Mouse (Mus musculus) adrenal gland, postnatal 10 days (tissue): ENCODE results near the gene Asrgl1. TPM values are rescaled to one million over a fixed set of nuclear protein-coding genes. Genes with fewer than 3 reads are reported as not detected.
"Not testable (repeated sequence)": the region's sequence is repeated elsewhere in the genome, so short reads cannot be mapped to it uniquely, and the experiment has no call there.

Source experiments
- DNase-seq: peaks from one replicate; pipeline ENCODE4 v3.0.0; 2021; ENCODE audit warnings: mixed read lengths
- long read RNA-seq, 2 experiments: library from polyadenylated mRNA; stranded (forward); transcript quantifications; one replicate each; pipeline ENCODE4 v2.0.0; 2021
- total RNA-seq, 2 experiments: library from RNA; stranded (reverse); gene quantifications; 2 replicates each; pipeline ENCODE4 v1.2.3; 2021

The Asrgl1 gene
- 10 to 100 TPM; 18.1 TPM for total RNA-seq
- long read RNA-seq, experiment 1, full-length matches to known transcripts, result 39 of 55 reads
- long read RNA-seq, experiment 1, partial matches to known transcripts, result 15 of 55 reads
- long read RNA-seq, experiment 1, other reads (novel, unspliced or antisense), result 1 of 55 reads
- long read RNA-seq, experiment 2, full-length matches to known transcripts, result 19 of 41 reads
- long read RNA-seq, experiment 2, partial matches to known transcripts, result 18 of 41 reads
- long read RNA-seq, experiment 2, other reads (novel, unspliced or antisense), result 4 of 41 reads

DNA sequence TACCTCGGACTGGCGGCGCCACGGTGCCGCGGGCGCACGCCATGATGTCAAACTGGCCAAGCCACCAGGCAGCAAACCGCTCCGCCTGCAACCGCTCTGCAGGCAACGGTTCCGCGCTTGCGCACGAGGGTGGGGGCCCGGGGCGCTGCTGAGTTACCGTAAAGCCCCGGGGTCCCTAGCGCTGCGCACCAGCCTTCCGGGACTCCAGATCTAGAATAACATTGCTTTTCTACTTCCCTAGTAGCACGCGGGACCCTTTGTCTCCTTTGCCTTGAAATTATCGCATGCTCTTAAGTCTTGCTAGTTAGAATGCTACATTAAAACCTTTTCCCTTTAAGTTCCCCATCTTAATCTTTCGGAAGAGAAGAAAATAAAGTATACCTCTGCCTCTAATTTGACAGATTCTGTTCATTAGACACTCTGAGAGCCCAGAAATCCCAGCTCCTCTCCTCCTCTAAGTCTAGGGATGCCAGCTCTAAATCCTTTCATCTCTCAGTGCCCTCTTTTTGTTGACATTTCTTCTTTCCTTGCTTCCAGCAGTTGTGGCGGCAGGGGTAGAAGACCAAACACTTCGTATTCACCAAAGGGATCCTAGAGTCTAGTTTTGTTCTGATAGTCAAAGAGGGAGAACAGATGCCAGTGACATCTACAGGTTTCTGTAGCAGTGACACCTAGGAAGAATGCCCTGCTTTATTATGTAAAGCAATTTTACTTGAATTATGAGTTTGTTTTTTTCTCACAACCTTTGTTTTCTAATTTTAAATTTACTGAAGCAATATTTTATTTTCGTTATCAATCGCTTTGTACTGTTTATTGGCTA lies at the start of gene Asrgl1:
Asrgl1 (minus strand) TSS at position 125 of the 820 bp plus-strand sequence.
- DNase-seq, result peak; percentile 95

DNA sequence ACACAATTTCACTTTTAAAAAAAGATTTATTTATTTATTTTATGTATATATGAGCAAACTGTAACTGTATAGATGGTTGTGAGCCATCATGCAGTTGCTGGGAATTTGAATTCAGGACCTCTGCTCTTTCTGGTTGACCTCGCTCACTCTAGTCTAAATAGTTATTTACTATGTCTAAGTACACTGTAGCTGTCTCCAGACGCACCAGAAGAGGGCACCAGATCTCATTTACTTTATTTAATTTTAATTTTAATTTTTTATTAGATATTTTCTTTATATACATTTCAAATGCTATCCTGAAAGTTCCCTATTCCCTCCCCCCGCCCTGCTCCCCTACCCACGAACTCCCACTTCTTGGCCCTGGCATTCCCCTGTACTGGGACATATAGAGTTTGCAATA lies 10.8 kb upstream of the Asrgl1 start:
- no peak for DNase-seq

DNA sequence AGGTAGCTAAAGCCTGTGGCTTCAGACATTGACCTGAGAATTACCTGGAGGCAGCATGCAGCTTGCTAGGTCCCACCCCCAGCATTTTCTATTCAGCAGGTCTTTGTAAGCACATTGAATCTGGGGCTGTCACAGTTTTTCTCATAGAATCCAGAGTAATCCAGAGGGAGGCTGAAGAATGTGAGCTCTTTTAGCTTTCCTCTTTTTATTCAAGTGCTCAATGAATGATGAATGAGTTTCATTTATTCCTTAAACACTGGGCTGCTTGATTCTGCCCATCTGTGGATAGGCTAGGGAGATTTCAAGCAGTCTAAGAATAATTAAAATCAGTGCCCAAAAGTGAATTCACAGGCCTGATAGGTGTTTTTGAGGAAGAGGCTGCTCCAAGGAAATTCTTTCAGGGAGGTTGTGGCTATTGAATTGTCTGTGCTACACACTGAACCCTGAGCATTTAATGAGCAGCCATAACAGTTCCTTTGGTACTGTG lies 8.2 kb upstream of the Asrgl1 start:
- no peak for DNase-seq

DNA sequence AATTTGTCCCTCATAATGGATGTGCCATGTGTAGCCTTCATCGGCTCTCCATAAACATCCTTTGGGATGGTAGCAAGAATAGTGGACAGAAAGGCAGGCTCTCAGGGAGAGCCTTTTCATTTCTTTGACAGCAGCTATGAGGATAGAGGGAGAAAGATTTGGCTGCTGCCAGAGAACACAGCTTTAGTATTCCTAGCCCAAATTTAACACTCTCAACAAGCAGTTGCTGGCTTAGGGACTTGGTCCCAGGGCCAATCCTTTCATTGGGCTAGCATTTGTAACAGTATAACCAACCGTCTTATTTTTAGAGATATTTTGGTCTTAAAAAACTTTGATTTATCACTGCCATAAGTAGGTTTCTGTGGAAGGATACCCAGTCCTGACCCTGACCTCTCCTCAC lies 7.8 kb upstream of the Asrgl1 start:
- DNase-seq, result no peak

DNA sequence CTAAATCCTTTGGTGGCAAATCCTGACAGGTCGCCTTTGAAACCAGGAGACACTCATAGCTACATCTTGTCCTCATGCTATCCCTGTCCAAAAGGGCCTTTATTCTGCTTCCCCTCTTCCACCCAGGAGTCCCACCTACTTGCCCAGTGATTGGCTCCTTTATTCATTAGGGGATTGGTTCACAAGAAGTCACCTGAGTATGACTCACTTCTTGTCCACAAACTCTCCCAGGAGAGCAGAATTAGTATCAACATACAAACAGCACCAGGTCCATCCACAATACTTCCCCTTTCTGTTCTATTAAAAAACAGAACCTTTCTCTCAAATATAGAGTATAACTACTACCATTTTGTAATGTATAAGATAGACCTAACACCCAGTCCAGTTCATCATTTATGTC lies 4.9 kb upstream of the Asrgl1 start:
- not testable (repeated sequence) for DNase-seq

DNA sequence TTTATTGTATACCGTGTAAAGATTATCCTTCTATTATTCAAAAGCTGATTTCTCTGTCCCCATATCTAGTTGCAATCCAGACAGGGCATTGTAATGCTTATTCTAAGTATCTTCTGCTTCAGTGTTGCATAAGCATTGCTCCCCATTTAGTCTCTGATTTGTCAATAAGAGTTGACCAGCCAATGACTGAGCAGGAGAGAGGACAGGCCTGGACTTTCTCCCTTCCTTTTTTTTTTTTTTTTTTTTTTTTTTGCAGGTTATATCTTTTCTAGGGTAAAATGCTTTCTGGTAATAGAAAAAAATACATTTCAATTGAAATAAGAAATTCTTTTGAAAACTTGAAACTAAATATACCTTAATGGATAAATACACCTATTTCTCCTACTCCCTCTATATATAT lies 1.7 kb upstream of the Asrgl1 start:
- no peak for DNase-seq

DNA sequence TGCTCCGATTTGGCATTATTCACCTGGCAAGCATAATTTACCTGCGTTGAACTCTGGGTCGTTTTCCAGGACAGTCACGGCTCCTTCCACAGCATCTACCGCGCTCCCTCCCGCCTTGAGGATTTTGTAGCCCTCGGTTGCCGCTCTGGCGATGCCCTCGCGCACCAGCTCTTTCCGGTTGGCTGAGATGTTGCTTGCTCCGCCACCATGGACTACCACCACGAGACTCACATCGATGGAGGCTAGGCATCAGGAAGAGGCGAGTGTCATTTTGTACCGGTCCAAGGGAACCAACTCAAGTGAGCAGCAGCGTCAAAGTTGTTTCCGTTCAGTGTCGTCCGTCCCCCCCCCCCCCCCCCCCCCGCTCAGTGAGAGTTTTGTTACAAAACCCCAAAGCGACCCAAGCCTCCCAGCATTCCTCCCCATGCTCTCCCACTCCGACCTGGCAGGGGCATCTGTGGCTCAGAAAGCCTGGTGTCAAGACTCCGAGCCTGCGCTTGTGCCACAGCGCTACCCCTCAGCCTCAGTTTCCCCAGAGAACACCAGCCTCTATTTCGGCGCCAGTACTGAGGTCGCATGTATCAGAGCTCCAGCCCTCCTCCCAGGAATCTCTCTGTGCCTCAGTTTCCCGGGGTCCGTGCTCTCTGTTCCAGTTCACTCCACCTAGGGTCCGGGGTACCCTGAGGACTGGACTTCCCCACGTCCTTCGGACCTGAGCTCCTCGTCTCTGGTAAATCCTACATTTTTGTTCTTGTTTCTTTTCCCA lies 507 bp downstream of the Asrgl1 start:
- peak; percentile 32 for DNase-seq

DNA sequence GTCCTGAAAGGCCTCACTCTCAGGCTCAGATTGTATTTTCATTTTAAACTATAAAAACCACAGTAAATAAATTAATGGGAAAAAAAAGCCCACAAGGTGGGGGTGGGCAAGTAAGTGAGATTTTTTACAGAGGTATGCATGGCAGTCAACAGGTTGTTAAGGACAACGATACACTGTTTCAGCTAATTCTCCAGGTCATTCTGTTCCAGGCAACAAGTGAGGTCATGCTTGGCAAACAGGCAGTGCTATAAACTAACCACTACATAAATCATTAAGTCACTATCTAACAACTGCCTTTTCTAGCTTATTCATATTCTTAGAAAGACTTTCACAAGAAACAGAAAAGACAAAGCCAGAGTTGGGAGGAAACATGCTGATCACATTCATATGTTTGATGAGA lies 5.4 kb downstream of the Asrgl1 start:
- no peak for DNase-seq

DNA sequence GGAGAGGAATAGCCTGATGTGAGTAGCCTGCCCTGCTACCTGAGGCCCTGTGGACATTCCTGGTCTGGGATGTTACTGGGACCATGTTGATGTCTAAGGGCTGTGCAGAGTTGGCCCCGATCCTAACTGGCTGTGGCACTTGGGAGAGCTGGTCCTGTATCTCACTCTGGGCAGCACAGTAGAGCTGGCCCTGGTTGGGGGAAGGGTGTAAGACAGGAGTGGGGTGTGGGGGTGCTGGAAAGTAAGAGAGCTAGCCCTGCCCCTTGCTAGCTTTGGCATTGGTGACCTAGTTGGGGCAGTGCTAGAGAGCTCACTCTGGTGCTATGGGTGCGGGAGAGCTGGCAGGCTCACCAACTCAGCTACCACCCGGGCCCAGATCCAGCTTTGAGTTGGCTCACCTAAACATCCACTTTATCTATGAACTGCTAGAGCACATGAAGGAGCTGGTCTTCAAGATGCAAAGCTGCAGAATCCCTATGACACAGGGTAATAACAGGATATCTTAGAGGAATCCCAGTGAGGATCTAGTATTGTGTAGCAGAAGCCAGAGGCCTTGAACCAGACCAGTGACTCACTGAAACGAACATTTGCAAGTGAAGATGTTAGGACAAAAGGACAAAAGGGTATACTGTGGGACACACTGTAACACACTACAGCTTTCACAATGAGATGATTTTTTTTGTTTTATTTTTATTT lies 6.8 kb downstream of the Asrgl1 start:
- no peak for DNase-seq

DNA sequence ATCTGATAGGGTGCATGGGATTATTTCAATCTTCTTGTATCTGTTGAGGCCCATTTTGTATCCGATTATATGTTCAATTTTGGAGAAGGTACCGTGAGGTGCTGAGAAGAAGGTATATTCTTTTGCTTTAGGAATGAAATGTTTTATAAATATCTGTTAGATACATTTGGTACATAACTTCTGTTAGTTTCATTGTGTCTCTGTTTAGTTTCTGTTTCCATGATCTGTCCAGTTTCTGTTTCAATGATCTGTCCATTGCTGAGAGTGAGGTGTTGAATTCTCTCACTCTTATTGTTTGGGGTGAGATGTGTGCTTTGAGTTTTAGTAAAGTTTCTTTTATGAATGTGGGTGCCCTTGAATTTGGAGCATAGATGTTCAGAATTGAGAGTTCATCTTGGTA lies 11.4 kb downstream of the Asrgl1 start:
- not testable (repeated sequence) for DNase-seq

DNA sequence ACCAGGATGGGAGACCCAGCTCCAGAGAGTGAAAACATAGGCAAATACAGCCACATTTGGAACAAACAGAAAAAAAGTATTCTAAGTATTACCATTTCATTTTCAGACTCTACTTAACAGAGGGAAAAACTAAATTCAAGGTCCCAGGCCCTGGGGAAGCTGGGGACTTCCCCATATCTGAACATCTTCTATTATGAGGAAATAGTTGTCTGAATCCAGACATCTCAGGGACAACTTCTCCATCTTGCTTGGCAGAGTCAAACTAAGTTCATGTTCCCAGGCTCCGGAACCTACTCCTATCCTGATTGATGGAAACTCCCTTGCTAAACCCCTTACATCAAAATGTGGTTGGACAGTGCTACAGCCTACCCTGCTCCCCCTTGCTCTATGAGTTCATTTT lies 13.0 kb downstream of the Asrgl1 start:
- DNase-seq, result no peak

DNA sequence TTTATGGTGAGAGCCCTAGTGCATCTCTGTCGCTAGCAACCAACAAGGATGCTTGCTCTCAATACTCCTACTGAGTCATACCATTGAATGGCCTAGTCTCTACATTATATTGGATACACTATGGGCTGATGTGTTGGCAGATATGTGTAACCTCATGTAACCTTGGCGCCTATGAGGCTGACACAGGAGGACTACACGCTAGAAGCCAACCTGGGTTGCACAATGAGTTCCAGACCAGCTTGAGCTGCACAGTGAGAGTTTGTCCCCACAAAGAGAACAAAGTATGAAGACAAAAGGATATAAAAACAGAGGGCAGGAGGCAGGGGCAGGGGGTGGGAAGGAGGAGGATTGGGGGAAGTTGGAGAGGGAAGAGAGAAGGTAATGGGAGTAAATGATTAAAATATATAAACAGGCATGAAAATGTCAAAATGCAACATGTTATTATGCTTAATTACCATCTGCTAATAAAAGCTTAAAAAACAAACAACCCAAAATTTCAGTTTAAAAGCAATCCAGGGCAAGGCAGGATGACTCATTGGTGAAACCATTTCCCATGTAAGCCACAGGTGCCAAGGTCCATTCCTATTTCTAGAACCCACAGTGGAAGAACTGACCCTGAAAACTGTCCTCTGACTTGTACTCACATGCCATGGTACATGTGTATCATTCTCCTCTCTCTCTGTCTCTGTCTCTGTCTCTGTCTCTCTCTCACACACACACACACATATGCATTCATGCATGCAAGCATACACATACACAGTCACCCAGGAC lies 15.6 kb downstream of the Asrgl1 start:
- peak; percentile 16 for DNase-seq

DNA sequence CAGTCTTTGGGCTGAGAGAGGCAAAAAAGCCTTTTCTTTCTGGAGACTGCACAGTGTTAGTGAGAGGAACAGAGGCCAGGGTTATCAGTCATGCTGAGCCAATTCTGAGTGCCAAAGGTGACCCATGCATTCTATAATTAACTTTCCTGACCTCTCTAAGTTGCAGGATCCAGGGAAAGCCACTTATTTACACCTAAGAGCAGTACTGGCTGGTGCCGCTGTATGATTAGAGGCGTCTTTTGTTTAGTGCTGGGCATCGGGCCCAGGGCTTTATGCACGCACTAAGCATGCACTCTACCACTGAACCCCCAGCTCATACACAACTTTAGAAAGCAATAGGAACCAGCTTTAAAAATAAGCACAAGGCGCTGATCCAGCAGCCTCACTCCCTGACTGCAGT lies 18.2 kb downstream of the Asrgl1 start:
- DNase-seq, result peak; percentile 5

DNA sequence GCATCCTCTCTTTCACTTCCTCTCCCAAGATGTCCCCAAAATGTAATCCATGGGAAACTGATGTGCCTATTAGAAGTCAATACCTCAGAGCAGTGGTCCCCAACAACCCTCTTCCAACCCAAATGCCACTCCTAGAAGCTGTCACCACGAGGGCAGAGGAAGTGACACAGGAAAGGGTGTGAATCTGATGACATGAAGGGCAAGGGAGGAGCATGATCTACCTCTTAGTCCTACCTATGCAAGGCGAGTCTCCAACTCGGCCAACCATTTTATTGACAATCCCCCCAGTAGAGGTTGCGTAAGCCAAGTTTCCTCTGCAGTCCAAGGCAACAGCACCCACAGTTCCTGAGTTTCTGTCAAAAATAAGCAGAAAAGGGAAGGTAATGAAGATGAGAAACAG lies 19.2 kb downstream of the Asrgl1 start:
- DNase-seq, result no peak

DNA sequence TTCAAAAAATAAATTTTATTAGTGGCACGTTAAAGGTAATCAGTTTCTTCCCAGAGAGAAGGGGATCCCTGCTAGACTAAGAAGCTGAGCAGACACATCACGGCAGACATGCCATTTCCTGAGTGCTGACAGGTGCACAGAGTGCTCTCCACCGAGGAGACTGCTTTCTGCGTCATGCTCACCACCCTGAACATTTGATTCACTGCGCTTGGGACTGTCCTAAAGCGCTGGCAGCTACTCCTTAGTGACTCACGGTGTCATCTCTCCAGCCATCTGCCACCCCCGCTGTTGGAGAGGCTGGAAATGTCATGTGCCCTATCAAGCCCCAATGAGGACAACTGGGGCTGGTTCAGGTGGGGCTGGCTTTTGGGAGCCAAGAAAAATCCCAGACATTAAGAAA lies 23.4 kb downstream of the Asrgl1 start:
- peak; percentile 36 for DNase-seq

DNA sequence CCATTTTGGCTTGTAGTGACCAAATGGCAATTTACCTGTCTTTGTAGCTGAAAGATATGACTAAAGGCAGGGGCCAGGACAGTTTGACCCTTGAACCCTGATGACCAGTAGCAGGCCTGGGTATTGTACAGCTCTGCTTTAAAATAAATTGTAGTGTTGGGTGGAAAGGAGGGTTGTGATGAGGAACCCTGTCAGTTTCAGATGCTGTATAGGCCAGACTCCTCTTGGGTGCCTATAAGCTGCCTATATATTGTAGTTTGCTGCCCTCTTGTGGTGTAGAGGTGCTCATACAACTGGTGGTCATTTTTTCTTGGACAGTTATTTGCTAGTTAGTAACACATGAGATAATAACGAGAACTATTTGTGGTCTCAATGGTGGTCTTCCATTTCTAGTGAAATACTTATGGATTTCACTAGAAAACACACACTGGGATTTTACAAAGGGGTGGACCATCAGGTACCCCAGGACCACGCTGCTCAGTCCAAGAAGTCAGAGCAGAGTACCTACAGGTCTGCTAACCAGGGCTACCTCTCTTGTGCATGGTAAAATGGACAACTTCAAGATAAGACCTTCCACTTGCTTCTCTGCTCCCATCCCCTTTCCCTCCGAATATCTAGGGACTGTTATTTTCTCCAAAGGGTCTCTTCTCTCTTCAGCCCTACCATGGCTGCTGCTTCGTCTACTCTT lies 25.1 kb downstream of the Asrgl1 start:
- peak; percentile 51 for DNase-seq

DNA sequence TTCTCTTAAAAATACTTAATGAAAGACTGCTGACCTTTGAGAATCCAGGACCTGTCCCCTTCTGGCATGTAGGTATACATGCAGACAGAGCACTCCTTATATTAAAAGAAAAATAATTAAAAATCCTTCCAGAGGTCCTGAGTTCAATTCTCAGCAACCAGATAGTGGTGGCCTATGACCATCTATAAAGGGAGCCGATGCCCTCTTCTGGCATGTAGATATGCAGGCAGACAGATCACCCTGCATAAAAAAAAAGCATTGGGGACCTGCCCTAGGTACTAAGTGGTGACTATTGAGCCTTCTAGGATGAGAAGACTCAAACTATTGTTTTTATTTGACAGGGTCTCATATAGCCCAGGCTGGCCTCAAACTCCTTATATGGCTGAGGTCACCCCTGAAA lies 26.9 kb downstream of the Asrgl1 start:
- DNase-seq, result no peak

DNA sequence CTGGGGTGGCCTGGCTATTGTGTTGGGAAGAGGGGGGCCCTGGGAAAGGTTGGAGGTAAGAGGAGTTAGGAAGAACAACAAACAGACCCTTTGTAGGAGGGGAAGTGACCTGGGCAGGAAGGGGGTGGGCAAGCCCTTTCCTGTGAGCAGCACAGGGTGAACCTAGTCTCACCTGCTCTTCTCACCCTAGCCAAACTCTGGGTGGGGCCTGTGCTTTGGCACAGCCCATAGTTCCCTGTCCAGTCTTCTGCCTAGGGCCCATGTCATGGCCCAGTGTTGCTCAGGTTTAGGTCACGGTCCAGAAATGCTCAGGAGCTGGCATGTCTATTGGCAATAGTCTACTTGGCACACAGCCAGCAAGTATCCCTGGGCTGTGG lies 28.1 kb downstream of the Asrgl1 start:
- DNase-seq, result no peak

DNA sequence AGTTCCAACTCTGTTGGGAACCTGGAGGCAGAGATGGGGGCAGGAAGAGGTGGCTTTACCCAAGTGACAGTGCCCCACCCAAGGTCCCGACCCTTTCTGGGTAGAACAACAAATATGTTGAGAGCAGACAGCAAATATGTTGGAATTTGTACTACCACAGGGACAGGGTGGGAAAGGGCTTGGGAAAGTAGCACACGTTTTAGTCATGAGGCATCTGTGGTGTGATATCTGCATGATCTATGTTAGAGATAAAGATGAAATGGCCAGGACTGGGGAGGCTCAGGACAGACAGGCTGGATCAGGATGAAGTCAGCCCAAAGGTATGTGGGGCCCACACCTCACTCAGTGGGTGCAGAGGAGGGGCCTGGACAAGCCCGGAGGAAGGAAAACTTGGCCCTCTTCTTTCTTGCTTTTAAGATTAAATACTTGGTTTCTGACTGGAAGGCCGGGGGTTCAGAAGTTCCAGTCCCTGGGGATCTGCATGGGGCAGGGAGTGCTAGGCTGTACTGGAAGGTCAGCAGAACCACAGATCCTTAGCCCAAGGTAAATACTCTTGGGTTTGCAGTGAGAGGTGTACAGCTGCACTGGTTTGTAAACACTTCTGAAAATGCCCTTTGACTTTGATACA lies 28.6 kb downstream of the Asrgl1 start:
- DNase-seq, result peak; percentile 40

DNA sequence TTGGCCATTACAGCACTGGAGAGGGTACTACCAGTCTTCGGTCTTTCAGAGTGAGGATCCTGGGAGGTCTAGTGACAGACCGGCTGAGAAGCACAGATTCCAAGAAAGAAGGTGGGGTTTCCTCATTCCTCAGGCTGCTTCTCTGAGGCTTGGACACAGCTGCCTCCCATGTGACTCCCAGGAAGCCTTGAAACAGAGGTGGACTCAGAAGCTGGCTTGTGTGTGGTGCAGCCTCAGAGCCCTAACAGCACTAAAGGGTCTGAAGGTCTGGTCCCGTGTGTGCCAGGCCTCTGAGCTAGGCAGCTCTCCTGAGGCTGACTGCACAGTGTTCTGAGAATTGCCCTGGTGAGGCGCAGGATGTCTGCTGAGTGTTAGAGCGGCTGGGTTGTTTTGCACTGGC lies 29.3 kb downstream of the Asrgl1 start:
- DNase-seq, result no peak
